Mouse (Mus musculus) kidney, adult 2 months (tissue): ENCODE measurements around the gene Ano3.

Experiments used
- CTCF ChIP-seq: fragments of 200-500 bp; conservative IDR thresholded peaks from 2 replicates; pipeline ENCODE4 v1.5.1; 2011; ENCODE audit warnings: low read depth, mild to moderate bottlenecking, control low read depth, low read length, moderate library complexity, mixed read lengths; ENCODE audit not compliant: insufficient read depth, insufficient read length
- POLR2A ChIP-seq: fragments of 200-500 bp; IDR thresholded peaks from one replicate; pipeline ENCODE4 v1.6.1; 2011; ENCODE audit warnings: low read depth, low read length, control low read depth

- TF ChIP-seq CTCF (no peak), POLR2A (no peak)
These were observed 868 bp downstream of the Ano3 start for GRCm38 (mm10) chr2:110949679-110950431.
